Mouse (Mus musculus) heart, adult 2 months (tissue): ENCODE data around the gene 1700086D15Rik. TPM values are rescaled to one million over a fixed set of nuclear protein-coding genes. Genes with fewer than 3 reads are reported as not detected.

ENCODE experiments used
- DNase-seq, 2 experiments: peaks; one replicate each; pipeline ENCODE4 v3.0.0; 2021
- H3K27ac ChIP-seq: fragments of 200-600 bp; 2 replicates; pipeline ENCODE4 v1.8.1; 2022
- H3K27me3 ChIP-seq: fragments of 200-500 bp; 2 replicates; pipeline ENCODE4 v1.6.1; 2012; ENCODE audit warnings: mild to moderate bottlenecking, low read length, inconsistent platforms, mixed read lengths; ENCODE audit not compliant: control insufficient read depth, insufficient read depth
- H3K36me3 ChIP-seq: fragments of 200-500 bp; 2 replicates; pipeline ENCODE4 v1.6.1; 2012; ENCODE audit warnings: low read length, inconsistent platforms; ENCODE audit not compliant: control insufficient read depth, insufficient read depth
- H3K4me1 ChIP-seq: fragments of 200-500 bp; 2 replicates; pipeline ENCODE4 v1.6.1; 2011; ENCODE audit warnings: low read length; ENCODE audit not compliant: control insufficient read depth, insufficient read depth
- H3K4me3 ChIP-seq: fragments of 200-600 bp; 2 replicates; pipeline ENCODE4 v1.8.1; 2022
- H3K79me2 ChIP-seq: fragments of 200-500 bp; replicated peaks from 2 replicates; pipeline ENCODE4 v1.6.1; 2012; ENCODE audit warnings: mild to moderate bottlenecking, inconsistent platforms, low read length, moderate library complexity, mixed read lengths; ENCODE audit not compliant: control insufficient read depth, insufficient read depth
- H3K9ac ChIP-seq: fragments of 200-500 bp; 2 replicates; pipeline ENCODE4 v1.6.1; 2012; ENCODE audit warnings: low read depth, mild to moderate bottlenecking, control low read depth, inconsistent platforms, low read length, mixed read lengths
- CTCF ChIP-seq: fragments of 200-600 bp; IDR thresholded peaks from 2 replicates; pipeline ENCODE4 v1.8.1; 2022; ENCODE audit warnings: antibody characterized with exemption, mild to moderate bottlenecking, moderate library complexity
- EP300 ChIP-seq: fragments of 200-500 bp; IDR thresholded peaks from 2 replicates; pipeline ENCODE4 v1.6.1; 2011; ENCODE audit warnings: low read depth, low read length, control low read depth; ENCODE audit not compliant: insufficient read depth
- POLR2A ChIP-seq: fragments of 200-500 bp; IDR thresholded peaks from 2 replicates; pipeline ENCODE4 v1.6.1; 2011; ENCODE audit warnings: mild to moderate bottlenecking, low read depth, low read length, control low read depth; ENCODE audit not compliant: insufficient read depth
- WGBS: fragments of 180-500 bp; shearing (Covaris S2); methylation state at CpG from one replicate; pipeline ENCODE4 v1.1.7; 2018; 5-methylcytosine and 5-hydroxymethylcytosine counted together
- intact Hi-C: fragments of 180-260 bp; cut with DNase I; formaldehyde crosslinking; loops from one replicate; pipeline ENCODE4 v1.15.1; 2025
- polyA plus RNA-seq: library from polyadenylated mRNA; depleted of rRNA; stranded (reverse); fragments of >200 nt; gene quantifications from 2 replicates; pipeline ENCODE4 v1.2.3, GENCODE M21; 2012
- total RNA-seq, 2 experiments: library from RNA; stranded (reverse); gene quantifications; 2 replicates each; pipeline ENCODE4 v1.2.3; 2021

The 1700086D15Rik gene
- total and polyA plus RNA-seq, 3 experiments = 0.41 TPM; not detected in 2

DNA sequence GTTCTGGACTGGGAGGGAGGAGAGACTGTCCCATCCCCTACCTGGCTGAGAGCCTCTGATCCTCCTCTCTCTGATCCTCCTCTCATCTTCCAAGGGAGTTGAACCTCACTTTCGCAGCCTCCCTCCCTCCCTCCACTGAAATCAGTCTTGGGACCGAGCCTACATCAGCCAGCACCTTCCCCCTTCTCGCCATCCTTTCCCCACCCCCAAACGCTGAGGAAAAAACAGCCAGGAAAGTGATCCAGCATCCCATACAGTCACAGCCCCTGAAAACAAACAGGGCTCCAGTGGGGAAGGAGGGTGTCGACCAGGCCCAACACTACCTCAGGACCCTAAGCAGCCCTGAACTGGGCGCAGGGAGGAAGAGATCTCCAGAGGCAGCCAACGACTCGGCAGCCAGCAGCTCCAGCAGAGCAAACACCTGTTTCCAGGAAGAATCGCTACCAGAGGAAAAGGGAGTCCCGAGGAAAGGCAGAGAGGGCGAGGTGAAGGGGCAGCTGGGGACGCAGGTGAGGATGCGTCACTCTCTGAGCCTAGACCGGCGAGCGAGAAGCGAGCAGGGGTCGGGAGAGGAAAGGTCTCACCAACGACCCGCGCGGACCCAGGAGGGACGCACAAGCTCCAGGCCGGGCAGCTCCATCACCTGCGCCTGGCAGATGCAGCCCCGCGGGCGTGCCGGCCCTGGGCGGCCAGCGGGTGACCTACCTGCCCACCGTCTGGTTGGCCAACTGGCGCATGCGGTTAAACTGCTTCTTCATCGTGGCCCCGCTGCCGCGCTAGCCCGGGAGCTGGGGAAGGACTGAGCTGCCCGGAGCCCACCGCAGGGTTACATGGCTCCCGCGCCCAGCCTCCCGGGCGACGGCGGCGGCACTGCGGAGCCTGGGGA, 2.4 kb upstream of the 1700086D15Rik start:
- intact Hi-C loops = no loop called here
- WGBS = 4% methylated on average over 49 of the region's 49 CpGs
- Histone ChIP-seq H3K27me3 (no peaks in the 10 kb centered on the region), H3K4me3 (peak overlapping the region; percentile 71), H3K36me3 (no peaks in the 10 kb centered on the region), H3K27ac (peak overlapping the region; percentile 72), H3K79me2 (no peaks in the 10 kb centered on the region), H3K4me1 (peaks cover 2% of the 10 kb centered on the region; the same call in 1 of the 2 replicates), H3K9ac (peak overlapping the region; percentile 87)
- no peak for TF ChIP-seq EP300
- TF ChIP-seq CTCF = no peak
- no peak for TF ChIP-seq POLR2A
- peak in 1 of 2 experiments; percentile 16 for DNase-seq

GRCm38 (mm10) chr11:65160991-65161880, 1.5 kb upstream of the 1700086D15Rik start:
- intact Hi-C loops = no loop called here
- DNase-seq = peak in 1 of 2 experiments; percentile 13
- Histone ChIP-seq H3K4me3 (no peak overlapping the region; the same call in 1 of the 2 replicates), H3K79me2 (no peaks in the 10 kb centered on the region), H3K4me1 (peaks cover 2% of the 10 kb centered on the region; the same call in 1 of the 2 replicates), H3K36me3 (no peaks in the 10 kb centered on the region), H3K9ac (no peak overlapping the region), H3K27me3 (no peaks in the 10 kb centered on the region), H3K27ac (no peak overlapping the region)
- WGBS = 46% methylated on average over 7 of the region's 7 CpGs
- TF ChIP-seq CTCF (no peak), EP300 (no peak), POLR2A (no peak)

DNA sequence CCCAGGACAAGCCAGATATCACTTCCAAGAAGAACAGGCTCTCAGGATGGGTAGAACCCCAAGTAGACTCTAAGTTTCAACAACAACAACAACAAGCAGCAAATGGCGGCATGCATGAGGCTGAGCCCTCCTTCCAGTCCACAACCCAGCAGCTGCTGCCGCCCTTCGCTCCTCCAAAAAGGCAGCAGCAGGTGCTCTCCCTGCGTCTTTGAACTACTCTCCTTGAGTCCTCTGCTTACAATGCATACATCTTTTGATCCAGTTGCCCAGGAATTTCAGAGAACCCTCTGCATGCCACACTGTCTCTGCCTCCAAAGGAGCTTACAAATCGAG, 1.1 kb downstream of the 1700086D15Rik start:
- no peaks in the 10 kb centered on the region for H3K27me3 ChIP-seq
- TF ChIP-seq POLR2A (no peak), CTCF (no peak), EP300 (no peak)
- 93% methylated on average over 5 of the region's 5 CpGs for WGBS
- H3K9ac ChIP-seq = no peak overlapping the region
- no peak overlapping the region for H3K4me3 ChIP-seq
- H3K27ac ChIP-seq = no peak overlapping the region
- H3K4me1 ChIP-seq = peaks cover 2% of the 10 kb centered on the region; the same call in 1 of the 2 replicates
- no peak for DNase-seq
- H3K36me3 ChIP-seq = no peaks in the 10 kb centered on the region
- intact Hi-C loops = no loop called here
- H3K79me2 ChIP-seq = no peaks in the 10 kb centered on the region

DNA sequence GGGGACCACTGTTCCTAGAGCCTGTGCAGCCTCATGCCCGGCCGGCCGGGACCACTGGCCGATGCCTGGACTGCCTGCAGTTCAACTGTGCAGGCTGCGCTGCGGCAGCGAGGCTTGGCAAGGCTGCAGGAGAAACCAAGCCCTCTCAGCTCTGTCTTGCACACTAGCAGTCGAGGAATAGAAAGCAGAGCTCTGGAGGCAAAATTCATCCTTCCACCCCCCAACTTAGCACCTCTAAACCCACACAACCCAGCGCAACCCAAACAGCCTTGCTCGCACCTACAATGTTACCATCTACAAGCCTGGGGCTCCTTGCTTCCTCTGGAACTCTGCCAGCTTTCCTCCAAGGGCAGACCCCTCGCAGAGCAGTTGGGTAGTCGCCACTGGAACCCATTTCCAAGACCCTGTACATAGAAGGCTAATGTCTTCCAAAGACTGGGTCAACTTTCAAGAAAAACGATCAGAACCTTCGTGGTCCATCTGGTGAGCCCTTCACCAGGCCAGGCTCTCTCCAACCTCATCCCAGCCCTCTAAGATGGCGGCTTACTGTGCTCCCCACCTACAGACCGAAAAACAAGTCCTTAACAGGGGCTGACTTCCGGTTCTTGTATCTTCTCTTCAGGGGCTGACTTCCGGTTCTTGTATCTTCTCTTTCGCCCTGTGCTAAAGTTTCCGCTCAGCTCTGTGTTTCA, 1.6 kb downstream of the 1700086D15Rik start:
- Histone ChIP-seq H3K9ac (no peak overlapping the region), H3K36me3 (no peaks in the 10 kb centered on the region), H3K27ac (no peak overlapping the region), H3K4me1 (peaks cover 2% of the 10 kb centered on the region; the same call in 1 of the 2 replicates), H3K79me2 (no peaks in the 10 kb centered on the region), H3K4me3 (no peak overlapping the region), H3K27me3 (no peaks in the 10 kb centered on the region)
- no peak for TF ChIP-seq EP300
- DNase-seq = no peak
- 88% methylated on average over 20 of the region's 20 CpGs for WGBS
- intact Hi-C loops = no loop called here

- Histone ChIP-seq H3K79me2 (no peaks in the 10 kb centered on the region; the same call in 1 of the 2 replicates), H3K36me3 (no peaks in the 10 kb centered on the region), H3K9ac (no peak overlapping the region), H3K4me3 (no peak overlapping the region), H3K27me3 (no peaks in the 10 kb centered on the region), H3K4me1 (no peaks in the 10 kb centered on the region), H3K27ac (no peak overlapping the region)
- WGBS = 88% methylated on average over 5 of the region's 5 CpGs
- DNase-seq = no peak
- TF ChIP-seq EP300 = no peak
- TF ChIP-seq POLR2A = no peak
- TF ChIP-seq CTCF = no peak
- intact Hi-C loops = no loop called here
Observed at GRCm38 (mm10) chr11:65153006-65153405, 6.7 kb downstream of the 1700086D15Rik start.
